Mouse (Mus musculus) thymus, adult 2 months (tissue): ENCODE measurements around the gene Ap5s1.

Experiments
- CTCF ChIP-seq: fragments of 200-500 bp; IDR thresholded peaks from 2 replicates; pipeline ENCODE4 v1.5.1; 2012; ENCODE audit warnings: mild to moderate bottlenecking, control low read depth, low read length, moderate library complexity, borderline replicate concordance; ENCODE audit not compliant: control insufficient read depth, poor library complexity, insufficient read depth; ENCODE audit errors: extremely low read depth
- POLR2A ChIP-seq: fragments of 200-500 bp; IDR thresholded peaks from 2 replicates; pipeline ENCODE4 v1.6.1; 2012; ENCODE audit warnings: mild to moderate bottlenecking, low read length, control low read depth, moderate library complexity; ENCODE audit not compliant: control insufficient read depth, poor library complexity, insufficient read depth; ENCODE audit errors: extremely low read depth

GRCm38 (mm10) chr2:131168914-131169313, 38.0 kb upstream of the Ap5s1 start:
- TF ChIP-seq CTCF (no peak), POLR2A (no peak)
